Mouse (Mus musculus): ENCODE results near the gene Iqgap2.

Iqgap2 gene

DNA sequence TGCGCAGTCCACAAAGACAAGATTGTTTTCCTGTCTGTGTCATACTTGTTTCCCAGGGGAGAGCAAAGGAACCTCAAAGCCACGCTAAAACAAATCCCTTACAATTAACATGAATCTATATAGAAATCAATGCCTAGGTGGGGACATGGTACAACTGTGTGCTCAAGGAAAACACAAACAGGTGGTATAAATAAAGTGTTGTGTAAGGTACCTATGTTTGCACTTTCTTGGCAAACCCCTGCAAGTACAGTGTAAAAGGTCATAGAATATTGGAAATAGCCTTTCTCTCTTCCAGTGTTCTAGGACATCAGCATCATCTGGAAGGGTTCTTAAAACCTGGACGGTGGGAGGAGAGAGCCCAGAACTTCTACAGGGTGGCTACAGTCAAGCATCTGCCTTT lies 7.3 kb downstream of the Iqgap2 start:
- DNase-seq (ENCODE audit: low read depth, low spot score) = no peak

DNA sequence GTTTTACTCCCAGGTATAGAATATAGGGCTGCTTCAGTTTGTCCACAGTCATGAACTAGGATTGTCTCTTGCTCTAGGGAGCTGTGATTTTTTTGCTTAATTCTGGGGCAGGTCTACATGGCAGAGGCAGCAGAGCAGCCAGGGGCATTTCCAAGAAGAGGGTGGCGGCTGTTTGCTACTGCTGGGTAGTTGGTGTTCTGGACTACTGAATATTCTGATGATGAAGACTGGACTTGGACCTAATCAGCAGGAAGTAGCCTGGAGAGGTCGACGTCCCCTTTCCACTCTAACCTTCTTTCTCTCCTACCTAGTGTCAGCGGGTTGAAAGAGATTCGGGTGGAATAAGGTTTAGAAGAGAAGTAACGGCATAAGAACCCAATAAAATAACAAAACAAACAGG lies 9.7 kb downstream of the Iqgap2 start:
- DNase-seq (ENCODE audit: low read depth, low spot score) = no peak

GRCm38 (mm10) chr13:95881427-95881826 lies 10.3 kb downstream of the Iqgap2 start:
- no peak for DNase-seq (ENCODE audit: low read depth, low spot score)

GRCm38 (mm10) chr13:95880633-95881032 lies 11.1 kb downstream of the Iqgap2 start:
- DNase-seq (ENCODE audit: low read depth, low spot score) = no peak

GRCm38 (mm10) chr13:95871993-95872392 lies 19.7 kb downstream of the Iqgap2 start:
- DNase-seq (ENCODE audit: low read depth, low spot score) = no peak

DNA sequence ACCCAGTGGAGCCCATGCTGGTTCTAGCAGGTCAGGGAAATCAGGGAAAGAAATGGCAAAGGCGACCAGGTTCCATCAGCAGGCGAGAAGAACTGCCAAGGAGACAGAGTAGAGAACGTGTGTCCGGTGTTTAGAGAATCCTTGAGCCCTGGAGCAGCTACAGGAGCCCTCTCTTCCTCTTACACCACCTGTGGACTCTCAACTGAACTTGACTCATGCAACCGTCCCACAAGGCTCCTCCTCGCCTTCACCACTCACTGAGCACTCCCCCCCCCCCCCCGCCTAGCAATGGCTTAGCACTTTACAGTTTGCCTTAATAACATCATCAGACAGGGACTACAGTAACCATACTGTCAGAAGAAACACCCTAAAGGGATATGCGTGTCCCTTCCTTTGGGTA lies 21.1 kb downstream of the Iqgap2 start:
- DNase-seq (ENCODE audit: low read depth, low spot score) = no peak

DNA sequence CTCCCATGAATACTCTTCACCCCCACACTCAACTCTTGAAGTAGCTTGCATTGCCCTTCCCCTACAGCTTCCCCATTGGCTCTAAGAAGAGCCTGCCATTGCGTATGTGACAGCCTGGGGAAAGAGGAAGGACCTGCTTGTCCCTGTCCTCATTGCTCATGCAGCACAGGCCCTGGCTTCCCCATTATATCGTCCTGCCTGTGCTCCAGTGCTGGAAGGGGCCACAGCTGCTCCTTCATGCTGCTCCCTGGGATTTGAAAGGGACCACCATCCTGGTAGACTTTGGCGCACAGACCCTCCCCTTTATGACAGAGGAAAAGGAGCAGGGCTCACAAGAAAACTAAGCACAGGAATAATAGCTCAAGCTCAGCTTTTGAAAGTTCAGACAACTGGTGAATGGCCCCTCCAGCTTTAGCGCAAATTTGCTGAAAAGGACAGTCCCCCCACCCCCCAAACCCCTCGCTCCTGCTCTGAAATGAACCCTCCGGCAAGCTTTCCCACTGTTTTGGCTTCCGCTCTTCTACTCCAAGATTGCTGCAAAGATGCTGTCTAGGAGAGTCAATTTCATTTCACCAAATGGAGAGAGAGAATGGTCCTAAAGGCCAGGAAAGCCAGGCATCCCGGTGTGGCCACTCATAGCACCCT lies 22.7 kb downstream of the Iqgap2 start:
- no peak for DNase-seq (ENCODE audit: low read depth, low spot score)

- DNase-seq (ENCODE audit: low read depth, low spot score) = no peak
Observed at GRCm38 (mm10) chr13:95862201-95862600, 29.5 kb downstream of the Iqgap2 start.

DNA sequence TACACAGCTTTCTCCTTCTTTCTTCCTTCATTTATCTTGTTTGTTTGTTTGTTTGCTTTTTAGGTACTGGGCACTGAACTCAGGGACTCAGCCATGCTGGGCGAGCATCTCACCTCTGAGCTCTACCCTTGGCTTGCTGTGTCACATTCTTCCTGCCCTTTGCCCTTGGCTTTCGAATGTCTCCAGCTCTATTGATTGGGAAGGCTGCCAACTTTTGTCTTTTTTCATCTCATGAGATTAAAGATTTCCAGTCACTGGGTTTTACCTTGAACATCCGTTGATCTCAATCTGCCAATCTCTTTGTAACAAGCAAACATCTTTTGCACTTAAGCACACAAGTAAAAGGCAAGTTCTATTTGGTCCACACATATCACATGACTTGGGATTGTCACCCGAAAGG lies 32.5 kb downstream of the Iqgap2 start:
- no peak for DNase-seq (ENCODE audit: low read depth, low spot score)

- no peak for DNase-seq (ENCODE audit: low read depth, low spot score)
Observed at GRCm38 (mm10) chr13:95858866-95859265, 32.9 kb downstream of the Iqgap2 start.

DNA sequence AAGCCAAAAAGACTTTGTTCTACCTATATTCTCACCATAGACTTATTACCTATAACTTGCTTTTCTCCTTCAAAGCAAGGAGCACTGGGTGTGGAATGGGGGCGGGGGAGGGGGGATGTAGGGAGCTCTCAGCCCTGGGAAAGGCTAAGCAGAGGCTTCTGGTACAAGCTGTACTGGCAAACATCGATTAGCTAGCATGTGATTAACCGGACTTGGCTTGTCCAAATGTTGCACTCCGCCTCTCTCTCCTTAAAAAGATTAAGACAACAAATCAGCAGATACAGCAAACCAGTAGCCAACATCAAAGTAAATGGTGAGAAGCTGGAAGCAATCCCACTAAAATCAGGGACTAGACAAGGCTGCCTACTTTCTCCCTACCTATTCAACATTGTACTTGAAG lies 36.2 kb downstream of the Iqgap2 start:
- no peak for DNase-seq (ENCODE audit: low read depth, low spot score)

DNA sequence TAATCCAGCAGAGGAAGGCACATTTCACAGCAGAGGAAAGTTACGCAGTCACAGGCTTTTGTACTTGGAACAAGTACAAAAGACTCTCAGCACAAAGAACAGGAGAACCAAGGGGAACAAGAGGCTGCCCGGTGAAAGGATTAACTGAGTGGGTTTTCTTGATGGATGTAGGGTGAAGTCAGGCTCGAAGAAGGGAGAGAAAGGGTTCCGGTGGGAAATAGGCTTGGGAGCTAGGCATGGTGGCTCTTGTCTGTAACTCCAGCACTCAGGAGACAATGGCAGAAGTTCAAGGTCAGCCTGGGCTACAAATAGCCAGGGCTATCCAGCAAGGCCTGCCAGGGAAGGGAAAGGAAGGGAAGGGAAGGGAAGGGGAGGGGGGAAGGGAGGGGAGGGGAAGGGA lies 40.1 kb downstream of the Iqgap2 start:
- no peak for DNase-seq (ENCODE audit: low read depth, low spot score)

DNA sequence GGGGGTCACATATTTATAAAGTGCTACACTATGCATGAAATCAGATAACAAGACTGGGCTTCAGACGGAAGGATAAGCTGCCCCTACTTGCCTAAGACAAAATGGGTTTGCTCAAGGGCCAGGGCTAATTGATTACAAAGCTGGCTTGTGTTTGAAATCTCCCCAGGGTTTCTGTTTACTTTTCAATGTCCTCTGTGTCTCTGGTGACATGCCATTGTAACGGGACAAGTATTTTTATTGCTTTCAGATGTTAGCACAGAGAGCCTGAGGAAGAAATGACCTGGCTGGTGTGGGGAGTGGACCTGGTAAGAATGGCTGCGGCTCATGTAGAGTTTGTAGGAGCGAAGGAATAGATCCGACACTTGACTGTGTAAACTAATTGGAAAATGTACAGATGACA lies 41.3 kb downstream of the Iqgap2 start:
- no peak for DNase-seq (ENCODE audit: low read depth, low spot score)

- no peak for DNase-seq (ENCODE audit: low read depth, low spot score)
Observed at GRCm38 (mm10) chr13:95849501-95850007, 42.2 kb downstream of the Iqgap2 start.

- no peak for DNase-seq (ENCODE audit: low read depth, low spot score)
Observed at GRCm38 (mm10) chr13:95846364-95846763, 45.4 kb downstream of the Iqgap2 start.

- no peak for DNase-seq (ENCODE audit: low read depth, low spot score)
Observed at GRCm38 (mm10) chr13:95844950-95845349, 46.8 kb downstream of the Iqgap2 start.

- no peak for DNase-seq (ENCODE audit: low read depth, low spot score)
Observed at GRCm38 (mm10) chr13:95843411-95844026, 48.2 kb downstream of the Iqgap2 start.

GRCm38 (mm10) chr13:95842803-95843202 lies 48.9 kb downstream of the Iqgap2 start:
- DNase-seq (ENCODE audit: low read depth, low spot score) = no peak

DNA sequence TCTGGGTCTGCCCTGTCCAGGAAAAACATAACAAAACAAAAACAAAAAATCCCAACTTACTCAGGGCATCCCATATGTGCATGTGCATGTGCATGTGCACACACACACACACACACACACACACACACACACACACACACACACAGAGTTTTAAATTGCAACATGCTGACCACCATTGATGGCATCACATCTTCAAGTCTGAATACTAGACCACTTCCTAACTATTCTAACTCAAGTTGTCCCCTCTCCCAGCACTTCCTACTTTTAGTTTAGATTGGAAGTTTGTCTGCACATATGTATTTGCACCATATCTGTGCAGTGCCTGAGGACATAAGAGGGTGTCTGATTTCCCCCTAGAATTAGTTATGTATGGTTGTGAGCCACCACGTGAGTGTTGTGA lies 49.8 kb downstream of the Iqgap2 start:
- DNase-seq (ENCODE audit: low read depth, low spot score) = no peak

DNA sequence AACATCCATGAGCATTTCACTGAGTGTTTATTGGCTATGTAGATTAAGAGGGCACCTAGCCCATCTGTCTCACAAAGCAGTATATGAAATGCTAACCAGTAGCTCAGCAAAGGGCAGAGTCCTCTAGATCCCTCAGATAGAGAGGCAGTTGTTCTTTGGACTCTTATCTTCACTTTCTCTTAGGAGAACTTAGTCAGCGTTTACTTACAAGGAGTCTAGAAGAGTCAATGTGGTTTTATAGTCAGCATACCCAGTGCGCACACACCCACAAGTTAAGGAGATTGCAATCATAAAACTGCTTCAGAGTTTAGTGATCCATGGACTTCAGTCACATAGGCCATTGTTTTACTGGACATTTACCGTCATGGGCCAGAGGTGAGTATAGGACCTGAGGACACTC lies 54.8 kb downstream of the Iqgap2 start:
- DNase-seq (ENCODE audit: low read depth, low spot score) = no peak

GRCm38 (mm10) chr13:95833473-95833872 lies 58.2 kb downstream of the Iqgap2 start:
- DNase-seq (ENCODE audit: low read depth, low spot score) = no peak

- DNase-seq (ENCODE audit: low read depth, low spot score) = no peak
Observed at GRCm38 (mm10) chr13:95832712-95833111, 59.0 kb downstream of the Iqgap2 start.

GRCm38 (mm10) chr13:95831760-95832159 lies 60.0 kb downstream of the Iqgap2 start:
- no peak for DNase-seq (ENCODE audit: low read depth, low spot score)
